Mouse (Mus musculus) bone marrow macrophage, adult 2 months (primary cell): ENCODE measurements around the gene Tmem14a.
"Not testable (repeated sequence)": the region's sequence is repeated elsewhere in the genome, so short reads cannot be mapped to it uniquely, and the experiment has no call there.

Source experiments
- CTCF ChIP-seq: IDR thresholded peaks from 2 replicates; pipeline ENCODE4 v1.5.1; 2012; ENCODE audit warnings: low read depth, mild to moderate bottlenecking, low read length, moderate library complexity
- POLR2A ChIP-seq: IDR thresholded peaks from 2 replicates; pipeline ENCODE4 v1.6.1; 2012; ENCODE audit warnings: mild to moderate bottlenecking, low read depth, low read length, borderline replicate concordance

DNA sequence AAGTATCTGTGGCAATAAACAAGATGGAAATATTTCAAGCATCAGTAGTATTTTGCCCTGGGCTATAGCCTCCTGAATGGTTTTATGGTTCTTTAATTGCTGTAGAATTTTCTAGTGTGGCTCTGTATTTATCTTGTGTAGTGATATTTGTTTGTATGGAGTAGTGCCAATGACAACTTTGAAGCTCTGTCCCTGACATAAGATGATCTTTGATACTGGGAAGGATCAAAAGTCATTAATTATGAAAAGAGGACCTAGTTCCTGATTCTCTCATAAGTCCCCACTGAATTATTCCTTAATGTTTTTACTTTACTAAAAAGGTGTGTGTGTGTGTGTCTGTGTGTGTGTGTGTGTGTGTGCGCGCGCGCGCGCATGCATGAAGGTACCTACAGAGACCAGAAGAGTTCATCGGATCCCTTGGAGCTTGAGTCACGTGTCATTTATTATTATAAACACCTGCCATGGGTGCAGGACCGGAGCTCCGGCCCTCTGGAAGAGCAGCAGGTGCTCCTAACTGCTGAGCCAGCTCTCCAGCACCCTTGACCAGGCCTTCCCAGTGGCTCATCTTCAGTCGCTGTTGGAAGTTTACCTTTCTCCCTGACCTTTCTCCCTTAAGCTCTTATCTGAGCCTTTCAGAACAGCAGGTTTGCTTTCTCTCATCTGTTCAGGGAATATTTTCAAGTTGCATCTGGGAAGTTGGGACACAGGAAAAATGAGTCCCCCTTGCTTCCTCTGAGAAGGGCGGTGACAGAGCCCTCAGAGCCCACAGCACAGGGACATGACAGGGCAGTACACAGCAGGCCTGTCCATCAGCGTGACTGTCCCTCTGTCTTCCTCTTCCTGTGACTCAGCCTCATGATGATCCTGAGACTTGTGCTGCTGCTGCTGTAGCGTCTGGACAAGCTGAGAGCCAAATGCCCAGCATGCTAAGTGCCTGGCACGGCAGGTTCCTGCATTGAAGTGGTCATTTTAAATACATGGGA lies 10.7 kb downstream of the Tmem14a start:
- not testable (repeated sequence) for TF ChIP-seq CTCF, POLR2A
